Mouse (Mus musculus): Measurements from ENCODE around the gene Tedc1.

DNA sequence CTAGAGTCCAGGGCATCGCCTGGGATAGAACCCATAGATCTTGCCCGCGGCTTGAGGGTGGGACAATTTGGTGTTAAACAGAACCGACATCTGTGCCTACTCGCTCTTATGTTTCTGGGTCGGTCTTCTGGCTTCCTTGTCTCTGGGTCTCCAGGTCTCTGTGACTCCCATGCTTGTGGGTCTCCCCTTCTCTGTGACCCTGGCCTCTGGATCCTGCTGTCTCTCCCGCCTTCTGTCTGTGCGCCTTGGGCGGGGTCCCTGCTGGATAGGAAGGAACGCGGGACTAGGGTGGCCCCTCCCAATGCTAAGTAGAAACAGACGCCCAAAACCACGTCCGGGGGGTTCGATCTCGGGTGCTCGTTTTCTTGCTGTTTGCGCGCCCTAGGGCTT lies 4.0 kb upstream of the Tedc1 start:
- TF ChIP-seq CTCF (IDR thresholded peaks at IDR 0.05; ENCODE audit: insufficient read depth, low read length) = no peak
- 0 out of 2 replicates have a peak, but pooled peaks have one; percentile 7 for TF ChIP-seq POLR2A (IDR thresholded peaks at IDR 0.05; ENCODE audit: borderline replicate concordance, extremely low read depth, low read depth, low read length)

Data from lung, adult 2 months (tissue).